Mouse (Mus musculus) c-Kit-positive CD71-negative TER-119-negative erythroid progenitor cells, embryonic 14.5 days (primary cell): ENCODE results near the gene Ppp1r14b.

Experiments
- DNase-seq: peaks from one replicate; pipeline ENCODE4 v3.0.0-alpha.2; 2013; ENCODE audit warnings: low read depth

Ppp1r14b gene

GRCm38 (mm10) chr19:6994002-6994401 is 19.2 kb downstream of the Ppp1r14b start:
- DNase-seq = no peak

- DNase-seq = no peak
Measured at GRCm38 (mm10) chr19:6994489-6994888, 19.7 kb downstream of the Ppp1r14b start.

- no peak for DNase-seq
Measured at GRCm38 (mm10) chr19:6995255-6995991, 20.7 kb downstream of the Ppp1r14b start.

- peak; percentile 76 for DNase-seq
Measured at GRCm38 (mm10) chr19:6996006-6996405, 21.2 kb downstream of the Ppp1r14b start, which contains the start of the genes Nudt22 and Trpt1. TSS of gene Nudt22 (minus strand) at chr19:6996117. TSS of gene Trpt1 (plus strand) at chr19:6996131.

GRCm38 (mm10) chr19:6997721-6998290 is 23.0 kb downstream of the Ppp1r14b start:
- no peak for DNase-seq

GRCm38 (mm10) chr19:6999360-7000063 is 24.7 kb downstream of the Ppp1r14b start:
- no peak for DNase-seq

- no peak for DNase-seq
Measured at GRCm38 (mm10) chr19:7006892-7007593, 32.3 kb downstream of the Ppp1r14b start.

- no peak for DNase-seq
Measured at GRCm38 (mm10) chr19:7012426-7012825, 37.7 kb downstream of the Ppp1r14b start.

- DNase-seq = no peak
Measured at GRCm38 (mm10) chr19:7013984-7014383, 39.2 kb downstream of the Ppp1r14b start.

- no peak for DNase-seq
Measured at GRCm38 (mm10) chr19:7014481-7015135, 39.8 kb downstream of the Ppp1r14b start.

- peak; percentile 70 for DNase-seq
Measured at GRCm38 (mm10) chr19:7017541-7018457, 43.0 kb downstream of the Ppp1r14b start.

GRCm38 (mm10) chr19:7018546-7018945 is 43.8 kb downstream of the Ppp1r14b start:
- DNase-seq = no peak

- peak; percentile 68 for DNase-seq
Measured at GRCm38 (mm10) chr19:7019191-7019590, 44.4 kb downstream of the Ppp1r14b start, which contains the start of gene Fermt3. TSS of gene Fermt3 (minus strand) at chr19:7019469.

GRCm38 (mm10) chr19:7020224-7020641 is 45.5 kb downstream of the Ppp1r14b start:
- DNase-seq = peak; percentile 67
